Mouse (Mus musculus): Measurements from ENCODE around the gene Auh. TPM values are rescaled to one million over a fixed set of nuclear protein-coding genes. Genes with fewer than 3 reads are reported as not detected.
A peak's percentile ranks its signal among the peaks of the same experiment; 100 is the strongest.

Auh gene
- polyA plus RNA-seq, 1 experiment from 2014 or later = 64.6 TPM

DNA sequence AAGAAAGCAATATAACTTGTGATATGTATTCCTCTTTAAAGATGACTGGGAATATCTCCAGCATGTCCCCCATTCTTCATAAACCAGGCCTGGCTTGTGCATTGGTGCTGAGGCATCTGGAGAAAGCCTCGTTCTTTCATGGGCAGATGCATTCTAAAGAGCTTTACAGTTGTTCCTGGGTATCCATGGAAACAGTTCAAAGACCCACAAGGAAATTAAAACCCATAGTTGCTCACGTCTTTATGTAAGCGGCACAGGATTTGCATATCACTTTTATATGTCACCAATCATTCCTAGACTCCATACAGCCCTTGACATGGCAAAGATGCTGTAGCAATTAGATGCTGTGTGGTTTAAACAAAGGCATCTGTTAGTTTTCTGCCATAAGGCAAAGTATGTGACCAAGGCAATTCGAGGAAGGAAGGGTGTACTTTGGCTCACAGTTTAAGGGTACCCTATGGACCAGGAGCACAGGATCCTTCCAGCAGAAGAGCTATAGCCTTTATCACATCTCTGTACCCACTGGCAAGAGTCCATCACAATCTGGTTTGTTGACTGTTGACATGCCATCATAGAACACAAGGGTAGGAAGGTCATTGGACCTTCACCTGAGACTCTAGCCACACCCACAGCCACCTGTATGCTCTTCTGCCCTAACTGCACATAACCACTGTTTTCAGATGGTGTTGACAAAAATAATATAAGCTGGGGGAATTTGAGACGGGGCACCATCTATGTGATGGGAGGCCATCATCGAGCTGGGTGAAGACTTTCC is 24.5 kb upstream of the Auh start:
- 72% methylated on average over 6 of the region's 6 CpGs for WGBS
- Histone ChIP-seq H3K9ac (no peak overlapping the region), H3K27me3 (no peaks in the 10 kb centered on the region), H3K4me2 (no peak overlapping the region), H3K27ac (no peak overlapping the region), H3K4me3 (no peak overlapping the region), H3K4me1 (replicated peaks) (no peaks in the 10 kb centered on the region), H3K36me3 (no peaks in the 10 kb centered on the region), H3K9me3 (0 out of 2 replicates have a peak, but pooled peaks cover 3% of the 10 kb centered on the region)
- ATAC-seq (ENCODE audit: low FRiP score) = no peak

DNA sequence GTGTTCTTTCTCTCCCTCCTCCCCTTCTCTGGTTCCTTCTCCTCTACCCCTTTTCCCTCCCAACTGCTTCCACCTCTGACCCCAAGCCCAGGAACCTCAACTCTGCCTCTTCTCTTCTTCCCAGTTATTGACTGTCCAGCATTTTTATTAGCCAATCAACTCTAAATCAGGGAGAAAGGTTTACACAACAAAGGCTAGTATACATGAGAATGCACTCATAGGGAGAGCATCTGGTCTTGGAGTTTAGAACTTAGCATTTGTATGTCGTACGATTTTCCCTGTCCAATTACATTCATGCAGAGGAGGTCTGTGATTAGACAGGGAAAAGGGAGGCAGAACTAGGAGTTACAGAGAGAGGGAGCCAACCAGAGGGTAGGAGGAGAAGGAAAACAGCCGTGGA is 19.7 kb upstream of the Auh start:
- Histone ChIP-seq H3K4me1 (replicated peaks) (no peaks in the 10 kb centered on the region), H3K9me3 (0 out of 2 replicates have a peak, but pooled peaks cover 2% of the 10 kb centered on the region), H3K9ac (no peak overlapping the region), H3K4me3 (no peak overlapping the region), H3K36me3 (no peaks in the 10 kb centered on the region), H3K27me3 (no peaks in the 10 kb centered on the region), H3K27ac (no peak overlapping the region), H3K4me2 (no peak overlapping the region)
- 83% methylated on average over 3 of the region's 3 CpGs for WGBS
- ATAC-seq (ENCODE audit: low FRiP score) = no peak

DNA sequence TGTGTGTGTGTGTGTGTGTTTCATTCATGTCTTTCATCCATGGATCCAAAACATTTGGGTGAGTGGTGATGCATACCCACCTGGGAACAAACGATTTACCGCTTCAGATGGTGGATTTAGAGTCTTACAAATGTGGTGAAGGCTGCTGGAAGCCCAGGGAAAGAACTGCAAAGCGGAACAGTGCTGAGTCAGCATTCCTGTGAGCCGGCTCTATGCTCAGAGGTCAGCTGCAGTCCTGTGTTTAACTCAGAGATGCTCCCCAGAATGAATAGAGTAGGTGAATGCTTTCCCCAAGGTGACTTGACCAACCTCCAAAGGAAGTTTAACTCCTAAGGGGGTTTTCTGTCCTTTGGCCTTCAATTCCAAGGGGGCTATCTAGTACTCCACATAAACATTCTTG is 18.1 kb upstream of the Auh start:
- Histone ChIP-seq H3K4me2 (no peak overlapping the region), H3K27ac (no peak overlapping the region), H3K36me3 (no peaks in the 10 kb centered on the region), H3K4me1 (replicated peaks) (no peaks in the 10 kb centered on the region), H3K27me3 (no peaks in the 10 kb centered on the region), H3K9me3 (no peaks in the 10 kb centered on the region), H3K9ac (no peak overlapping the region), H3K4me3 (no peak overlapping the region)
- 75% methylated on average over 4 of the region's 4 CpGs for WGBS
- no peak for ATAC-seq (ENCODE audit: low FRiP score)

DNA sequence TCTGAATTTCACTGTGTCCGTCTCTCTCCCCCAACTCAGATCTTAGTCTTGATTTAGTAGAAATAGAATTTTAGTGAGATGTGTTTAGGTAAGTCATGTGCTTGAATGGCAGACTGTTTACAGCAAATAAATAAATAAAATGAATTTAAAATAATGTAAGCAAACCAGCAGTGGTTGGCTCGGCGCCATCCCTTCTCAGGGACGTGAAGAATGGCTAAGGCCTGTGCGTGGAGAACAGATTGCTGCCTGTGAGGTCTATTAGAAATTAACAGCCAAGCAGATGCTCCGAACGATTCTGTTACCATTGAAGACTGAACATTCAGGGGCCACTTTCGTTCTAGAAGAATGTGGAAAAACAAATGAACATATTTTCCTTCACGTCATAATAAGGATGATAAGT is 16.3 kb upstream of the Auh start:
- no peak overlapping the region for H3K9ac ChIP-seq
- H3K9me3 ChIP-seq = no peaks in the 10 kb centered on the region
- no peaks in the 10 kb centered on the region for H3K4me1 ChIP-seq (replicated peaks)
- no peak overlapping the region for H3K4me2 ChIP-seq
- no peak overlapping the region for H3K27ac ChIP-seq
- ATAC-seq (ENCODE audit: low FRiP score) = no peak
- 74% methylated on average over 9 of the region's 9 CpGs for WGBS
- H3K36me3 ChIP-seq = no peaks in the 10 kb centered on the region
- no peaks in the 10 kb centered on the region for H3K27me3 ChIP-seq
- no peak overlapping the region for H3K4me3 ChIP-seq

DNA sequence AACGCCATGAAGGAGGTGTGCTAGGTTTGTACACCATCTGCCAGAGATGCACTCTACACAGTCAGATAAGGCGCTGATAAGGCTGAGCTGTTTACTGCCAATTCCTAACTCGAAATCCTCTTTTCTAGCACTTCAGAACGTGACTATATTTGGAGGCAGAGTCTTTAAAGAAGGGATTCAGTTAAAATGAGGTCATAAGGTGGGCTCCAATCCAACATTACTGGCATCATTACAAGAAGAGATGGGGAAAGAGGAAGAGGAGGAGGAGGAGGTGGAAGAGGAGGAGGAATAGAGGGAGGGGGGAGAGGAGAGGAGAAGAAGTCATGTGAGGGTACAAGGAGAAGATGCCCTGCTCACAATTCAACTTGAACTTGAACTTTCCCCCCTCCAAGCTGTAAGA is 14.6 kb upstream of the Auh start:
- no peaks in the 10 kb centered on the region for H3K36me3 ChIP-seq
- 85% methylated on average over 4 of the region's 4 CpGs for WGBS
- no peak for ATAC-seq (ENCODE audit: low FRiP score)
- H3K4me1 ChIP-seq (replicated peaks) = no peaks in the 10 kb centered on the region
- no peak overlapping the region for H3K4me3 ChIP-seq
- no peak overlapping the region for H3K9ac ChIP-seq
- H3K27ac ChIP-seq = no peak overlapping the region
- no peaks in the 10 kb centered on the region for H3K27me3 ChIP-seq
- H3K9me3 ChIP-seq = no peaks in the 10 kb centered on the region
- no peak overlapping the region for H3K4me2 ChIP-seq

DNA sequence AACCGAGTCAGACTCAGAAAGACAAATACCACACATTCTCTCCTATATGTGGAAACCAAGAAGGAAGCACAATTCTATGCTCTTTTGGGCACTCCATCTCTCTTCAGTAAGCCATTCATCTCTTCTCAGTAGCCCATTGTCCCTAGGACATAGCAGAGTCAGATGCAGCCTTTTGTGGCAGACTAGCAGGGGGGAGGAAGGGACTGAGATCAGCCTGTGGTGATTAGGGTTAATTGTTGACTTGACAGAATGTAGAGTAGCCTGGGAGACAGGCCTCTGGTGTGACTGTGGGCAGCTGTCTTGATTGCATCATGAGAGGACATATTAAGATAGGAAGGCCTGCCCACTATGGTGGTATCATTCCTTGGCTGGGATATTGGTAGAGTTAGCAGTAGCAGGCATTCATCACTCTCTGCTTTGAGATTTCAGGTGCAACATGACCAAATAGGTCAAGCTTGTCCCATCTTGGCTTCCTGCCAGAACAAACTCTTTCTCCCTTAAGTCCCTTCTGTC is 13.5 kb upstream of the Auh start:
- H3K9me3 ChIP-seq = no peaks in the 10 kb centered on the region
- no peaks in the 10 kb centered on the region for H3K36me3 ChIP-seq
- no peak overlapping the region for H3K9ac ChIP-seq
- H3K27me3 ChIP-seq = no peaks in the 10 kb centered on the region
- WGBS = 42% methylated on average over 1 of the region's 1 CpGs
- no peaks in the 10 kb centered on the region for H3K4me1 ChIP-seq (replicated peaks)
- H3K27ac ChIP-seq = no peak overlapping the region
- ATAC-seq (ENCODE audit: low FRiP score) = no peak
- no peak overlapping the region for H3K4me2 ChIP-seq
- no peak overlapping the region for H3K4me3 ChIP-seq

DNA sequence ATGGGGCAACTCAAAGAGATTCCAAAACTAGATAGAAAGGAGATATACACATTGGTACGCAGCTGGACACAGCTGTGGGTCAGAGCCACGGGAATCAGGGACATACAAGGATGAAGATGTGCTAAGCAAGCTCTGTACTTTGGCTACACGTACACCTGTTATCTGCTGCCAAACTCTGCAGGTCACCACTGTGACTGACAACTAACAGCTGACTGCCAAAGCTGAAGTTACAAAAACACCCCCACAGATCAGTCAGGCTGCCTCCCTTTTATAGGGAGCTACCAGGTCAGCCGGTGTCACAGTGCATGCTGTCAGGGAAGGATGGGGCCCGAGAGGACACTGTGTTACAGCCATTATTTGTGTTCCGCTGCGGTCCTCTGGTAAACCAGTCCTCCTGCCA is 11.5 kb upstream of the Auh start:
- no peak overlapping the region for H3K4me2 ChIP-seq
- WGBS = 87% methylated on average over 7 of the region's 7 CpGs
- H3K4me1 ChIP-seq (replicated peaks) = no peaks in the 10 kb centered on the region
- H3K4me3 ChIP-seq = no peak overlapping the region
- H3K9ac ChIP-seq = no peak overlapping the region
- ATAC-seq (ENCODE audit: low FRiP score) = no peak
- no peaks in the 10 kb centered on the region for H3K9me3 ChIP-seq
- H3K27ac ChIP-seq = no peak overlapping the region
- H3K36me3 ChIP-seq = no peaks in the 10 kb centered on the region
- no peaks in the 10 kb centered on the region for H3K27me3 ChIP-seq

DNA sequence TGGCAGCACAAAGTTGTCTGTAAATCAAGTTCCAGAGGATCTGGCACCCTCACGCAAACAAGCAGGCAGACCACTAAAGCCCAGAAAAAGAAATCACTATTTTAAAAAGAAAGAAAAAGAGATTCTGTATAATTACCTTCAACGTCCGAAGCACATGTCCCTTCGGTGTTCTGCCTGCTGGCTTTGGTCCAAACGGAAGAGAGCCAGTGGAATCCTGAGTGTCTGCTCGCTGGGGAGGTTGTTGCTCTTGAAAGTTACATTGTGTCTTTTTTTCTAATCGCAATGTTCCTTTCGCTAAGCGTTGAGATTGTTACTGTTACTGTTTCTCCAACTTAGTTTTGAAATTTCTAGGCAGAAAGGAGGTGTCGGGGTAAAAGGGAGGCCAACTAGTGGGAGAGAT is 1.1 kb upstream of the Auh start:
- ATAC-seq (ENCODE audit: low FRiP score) = no peak
- Histone ChIP-seq H3K9me3 (no peaks in the 10 kb centered on the region), H3K4me3 (no peak overlapping the region), H3K27me3 (no peaks in the 10 kb centered on the region), H3K27ac (no peak overlapping the region), H3K4me2 (no peak overlapping the region), H3K36me3 (no peaks in the 10 kb centered on the region), H3K9ac (no peak overlapping the region), H3K4me1 (replicated peaks) (peaks cover 28% of the 10 kb centered on the region)
- 56% methylated on average over 10 of the region's 10 CpGs for WGBS

DNA sequence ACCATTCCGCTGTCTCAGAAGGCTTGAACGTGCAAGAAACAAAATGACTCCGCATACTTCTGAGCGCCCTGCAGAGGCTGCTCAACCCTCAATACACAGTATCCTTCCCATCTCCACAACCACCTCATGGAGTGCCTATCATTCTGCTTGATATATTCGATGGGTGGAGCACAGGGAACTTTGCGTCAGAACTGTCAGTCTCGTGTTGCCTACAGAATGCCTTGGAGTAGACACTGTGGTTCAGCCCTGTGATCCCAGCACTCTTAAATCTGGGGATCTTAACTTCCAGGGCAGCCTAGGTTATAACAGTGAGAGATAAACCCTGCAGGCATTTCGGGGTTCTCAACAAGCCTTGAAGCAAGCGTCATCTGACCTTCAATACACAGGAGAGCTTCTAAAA is 1.1 kb downstream of the Auh start:
- ATAC-seq (ENCODE audit: low FRiP score) = no peak
- Histone ChIP-seq H3K4me1 (replicated peaks) (peaks cover 28% of the 10 kb centered on the region), H3K9ac (peak overlapping the region; percentile 85), H3K4me3 (peak overlapping the region; percentile 83), H3K27me3 (no peaks in the 10 kb centered on the region), H3K27ac (0 out of 2 replicates have a peak overlapping the region, but pooled peaks have one; percentile 92), H3K36me3 (no peaks in the 10 kb centered on the region), H3K9me3 (no peaks in the 10 kb centered on the region), H3K4me2 (peak overlapping the region; percentile 58)
- WGBS = 70% methylated on average over 9 of the region's 9 CpGs

DNA sequence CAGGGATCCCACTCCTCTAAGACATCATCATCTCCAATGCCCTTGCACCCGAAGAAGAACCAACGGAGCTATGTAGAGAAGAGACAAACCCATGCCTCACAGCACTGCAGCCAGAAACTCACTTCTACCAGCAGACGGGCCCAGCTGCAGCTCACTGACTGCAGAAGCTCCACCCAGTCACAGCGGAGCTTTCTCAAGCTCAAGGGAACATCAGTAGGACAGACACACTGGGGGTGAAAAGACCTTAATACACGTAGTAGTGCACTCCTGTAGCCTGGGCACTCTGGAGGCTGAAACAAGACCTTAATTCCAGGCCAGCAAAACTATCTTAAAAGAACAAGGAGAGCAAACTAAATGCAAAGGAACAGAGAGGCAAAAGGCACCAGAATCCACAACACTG is 5.0 kb downstream of the Auh start:
- no peaks in the 10 kb centered on the region for H3K27me3 ChIP-seq
- peaks cover 26% of the 10 kb centered on the region for H3K4me1 ChIP-seq (replicated peaks)
- 81% methylated on average over 5 of the region's 5 CpGs for WGBS

DNA sequence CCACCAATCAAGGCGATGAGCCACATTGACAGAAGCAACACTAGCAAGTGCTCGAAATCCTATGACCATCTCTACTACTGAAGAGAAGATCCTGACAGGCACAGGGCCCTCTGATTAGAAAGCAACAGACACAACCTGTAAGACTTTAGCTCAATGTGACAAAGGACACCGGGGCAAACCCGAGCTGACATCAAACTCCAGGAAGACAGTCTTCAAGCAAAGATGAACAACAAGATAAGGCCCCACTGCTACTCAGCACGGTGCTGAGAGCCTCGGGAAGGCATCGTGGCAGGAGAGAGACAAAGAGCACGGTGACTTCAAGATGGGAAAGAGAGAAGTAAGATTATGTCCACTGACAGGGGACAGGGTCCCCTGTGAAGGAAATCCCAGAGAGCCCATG is 7.5 kb downstream of the Auh start:
- Histone ChIP-seq H3K4me2 (no peak overlapping the region), H3K9me3 (no peaks in the 10 kb centered on the region), H3K27me3 (no peaks in the 10 kb centered on the region), H3K36me3 (no peaks in the 10 kb centered on the region; the same call in 1 of the 2 replicates), H3K9ac (no peak overlapping the region), H3K27ac (no peak overlapping the region), H3K4me3 (no peak overlapping the region), H3K4me1 (replicated peaks) (peaks cover 7% of the 10 kb centered on the region; the same call in 1 of the 2 replicates)
- 90% methylated on average over 8 of the region's 8 CpGs for WGBS
- ATAC-seq (ENCODE audit: low FRiP score) = no peak

More for the DNA sequence above, 5.0 kb downstream of the Auh start:
- ATAC-seq (ENCODE audit: low FRiP score) = no peak
- no peak overlapping the region for H3K4me2 ChIP-seq
- no peak overlapping the region for H3K4me3 ChIP-seq
- H3K9me3 ChIP-seq = no peaks in the 10 kb centered on the region
- H3K27ac ChIP-seq = no peak overlapping the region
- H3K9ac ChIP-seq = no peak overlapping the region
- H3K36me3 ChIP-seq = no peaks in the 10 kb centered on the region

DNA sequence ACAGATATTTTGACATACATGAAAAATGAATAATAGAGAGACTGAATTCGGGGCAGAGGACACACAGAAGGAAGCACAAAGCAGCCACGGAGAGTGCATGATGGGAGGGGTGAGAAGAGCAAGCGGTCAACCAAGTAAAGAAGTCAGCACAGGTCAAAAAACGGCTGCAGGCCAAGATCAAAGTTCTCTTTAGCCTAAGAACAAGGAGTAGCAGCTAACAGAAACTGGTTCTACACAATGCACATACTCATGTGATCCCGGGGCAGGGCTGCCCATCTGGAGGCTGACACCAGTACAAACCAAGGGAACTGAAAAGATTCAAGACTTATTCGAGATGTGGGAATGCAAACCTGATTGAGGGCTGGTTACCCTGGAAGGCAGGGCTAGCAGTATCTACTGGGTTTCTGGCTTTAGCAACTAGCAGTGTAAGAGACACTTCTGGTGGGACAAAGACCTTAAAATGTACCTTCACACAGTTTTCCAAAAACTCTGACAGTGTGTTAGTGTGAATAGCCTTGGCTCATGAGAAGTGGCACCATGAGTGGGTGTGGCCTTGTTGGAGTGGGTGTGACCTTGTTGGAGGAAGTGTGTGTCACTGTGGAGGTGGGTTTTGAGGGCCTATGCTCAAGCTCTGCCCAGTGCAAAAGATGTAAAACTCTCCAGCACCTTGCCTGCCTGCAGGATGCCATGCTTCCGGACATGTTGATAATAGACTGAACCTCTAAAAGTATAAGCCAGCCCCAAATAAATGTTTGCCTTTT is 8.2 kb downstream of the Auh start:
- Histone ChIP-seq H3K9me3 (no peaks in the 10 kb centered on the region), H3K27me3 (no peaks in the 10 kb centered on the region), H3K4me2 (no peak overlapping the region), H3K9ac (no peak overlapping the region), H3K4me3 (no peak overlapping the region), H3K4me1 (replicated peaks) (peaks cover 8% of the 10 kb centered on the region), H3K36me3 (no peaks in the 10 kb centered on the region; the same call in 1 of the 2 replicates), H3K27ac (no peak overlapping the region)
- ATAC-seq (ENCODE audit: low FRiP score) = no peak
- WGBS = 80% methylated on average over 7 of the region's 7 CpGs

All from hindbrain, embryonic 13.5 days (tissue).